Mouse (Mus musculus): ENCODE measurements at regions not wholly inside any gene's neighbourhood (a gene's known extent, or its start where the extent isn't known, plus 50 kb on each side); places are given as distances from the start of the nearest gene placed in this dataset.
"Not testable (repeated sequence)": the region's sequence is repeated elsewhere in the genome, so short reads cannot be mapped to it uniquely, and the experiment has no call there.

DNA sequence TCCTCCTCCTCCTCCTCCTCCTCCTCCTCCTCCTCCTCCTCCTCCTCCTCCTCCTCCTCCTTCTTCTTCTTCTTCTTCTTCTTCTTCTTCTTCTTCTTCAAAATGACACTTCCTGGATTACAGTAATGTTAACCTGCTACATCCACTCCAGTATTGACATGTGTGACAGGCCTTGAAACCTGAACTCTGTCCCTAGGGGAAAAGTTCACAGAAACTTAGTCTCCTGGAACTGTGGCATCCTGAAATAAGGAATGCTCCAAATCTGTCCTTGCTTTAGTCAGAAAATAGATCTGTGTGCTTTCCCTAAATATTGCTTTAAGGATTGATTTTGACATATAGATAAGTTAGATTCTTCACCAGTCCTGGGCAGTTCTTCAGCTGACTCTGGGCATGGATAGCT, 464.8 kb downstream of the Adam6a start:
- DNase-seq (ENCODE audit: low read depth in 2 of 2, low spot score in 2 of 2) = not testable (repeated sequence)

DNA sequence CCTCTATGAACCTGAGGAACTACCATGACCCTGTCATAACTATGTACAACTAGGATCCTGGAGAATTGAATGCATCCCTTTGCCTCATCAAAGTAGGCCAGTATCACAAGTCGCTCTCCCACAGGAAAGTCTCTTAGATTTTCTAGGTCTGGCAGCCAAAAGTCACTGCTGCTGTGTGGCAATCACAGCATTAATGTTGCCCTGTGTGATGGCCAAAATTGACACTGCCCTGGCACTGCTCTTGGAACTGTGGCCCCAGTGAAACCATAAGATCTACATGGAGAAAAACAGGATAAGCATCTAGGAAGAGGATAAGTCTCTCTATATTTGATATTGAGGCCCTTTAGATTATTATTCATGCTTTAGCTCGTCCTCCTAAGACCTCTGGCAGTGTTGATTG, 465.7 kb downstream of the Adam6a start:
- no peak for DNase-seq (ENCODE audit: low read depth in 2 of 2, low spot score in 2 of 2)

DNA sequence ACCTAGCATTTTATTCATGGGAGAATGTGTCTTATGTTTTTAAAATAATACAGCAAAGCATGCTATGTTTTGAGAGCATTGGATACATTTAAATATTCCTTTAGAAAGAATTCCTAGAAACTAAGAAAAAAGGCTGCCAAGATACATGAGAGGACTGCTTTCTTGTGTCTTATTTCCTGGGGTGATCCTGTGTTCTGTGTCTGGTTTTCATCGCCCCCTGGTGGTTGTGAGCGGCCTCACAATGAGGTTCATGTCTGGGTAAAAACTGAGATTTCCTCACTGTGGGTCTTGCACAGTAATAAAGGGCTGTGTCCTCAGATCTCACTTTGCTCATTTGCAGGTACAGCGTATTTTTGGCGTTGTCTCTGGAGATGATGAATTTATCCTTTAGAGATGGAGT, 469.2 kb downstream of the Adam6a start:
- DNase-seq (ENCODE audit: low read depth in 2 of 2, low spot score in 2 of 2) = peak; percentile 82 to 96

DNA sequence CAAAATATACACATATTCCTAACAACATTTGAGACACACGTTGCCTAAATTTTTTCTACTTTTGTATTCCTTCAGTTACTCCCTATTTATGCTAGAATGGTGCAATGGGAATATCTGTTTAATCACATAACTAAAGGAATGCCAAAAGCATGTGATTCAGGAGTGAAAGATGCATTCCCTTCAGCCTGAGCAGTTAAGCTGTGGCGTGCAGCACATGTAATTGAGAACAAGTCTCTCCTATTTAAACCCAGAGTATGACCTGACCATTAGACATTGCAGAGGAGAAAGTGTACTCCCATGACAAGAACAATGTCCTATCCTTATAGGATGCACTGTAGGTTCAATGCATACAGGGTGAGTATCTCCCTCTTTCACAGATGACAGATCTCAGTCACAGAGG, 493.3 kb downstream of the Adam6a start:
- DNase-seq (ENCODE audit: low read depth in 2 of 2, low spot score in 2 of 2) = not testable (repeated sequence)

DNA sequence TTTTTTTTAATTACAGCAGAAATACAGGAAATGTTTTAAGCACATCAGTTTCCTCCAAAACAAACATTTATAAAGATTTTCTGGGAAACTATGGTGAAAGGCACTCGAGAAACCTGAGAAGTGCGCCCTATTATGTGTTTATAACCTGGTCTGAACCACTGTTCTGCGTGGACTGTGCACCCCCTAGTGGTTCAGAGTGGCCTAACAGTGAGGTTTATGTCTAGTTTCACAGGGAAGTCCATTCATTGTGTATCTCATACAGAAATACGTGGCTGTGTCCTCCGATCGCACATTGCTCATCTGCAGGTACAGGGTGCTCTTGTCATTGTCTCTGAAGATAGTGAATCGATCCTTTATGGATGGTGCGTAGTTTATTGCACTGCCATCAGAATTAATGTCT, 504.3 kb downstream of the Adam6a start:
- peak; percentile 32 to 64 for DNase-seq (ENCODE audit: low read depth in 2 of 2, low spot score in 2 of 2)

DNA sequence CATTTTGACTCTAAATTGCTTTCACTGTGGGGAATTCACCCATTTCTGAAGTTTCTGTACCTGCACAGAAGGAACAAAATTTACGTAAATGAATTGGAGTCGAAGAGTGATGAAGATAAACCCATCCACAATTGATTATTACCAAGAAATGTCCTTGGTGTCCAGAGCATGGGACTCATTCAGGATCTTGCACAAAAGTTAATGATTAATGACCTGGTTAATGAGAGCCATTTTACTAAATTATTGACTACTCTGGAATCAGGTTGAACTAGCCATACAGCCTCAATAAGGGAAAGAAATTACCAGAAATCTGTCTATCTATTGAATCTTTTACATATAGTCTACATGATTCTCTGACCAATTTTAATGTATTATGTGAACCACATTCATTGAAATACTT, 509.6 kb downstream of the Adam6a start:
- DNase-seq (ENCODE audit: low read depth in 2 of 2, low spot score in 2 of 2) = no peak

DNA sequence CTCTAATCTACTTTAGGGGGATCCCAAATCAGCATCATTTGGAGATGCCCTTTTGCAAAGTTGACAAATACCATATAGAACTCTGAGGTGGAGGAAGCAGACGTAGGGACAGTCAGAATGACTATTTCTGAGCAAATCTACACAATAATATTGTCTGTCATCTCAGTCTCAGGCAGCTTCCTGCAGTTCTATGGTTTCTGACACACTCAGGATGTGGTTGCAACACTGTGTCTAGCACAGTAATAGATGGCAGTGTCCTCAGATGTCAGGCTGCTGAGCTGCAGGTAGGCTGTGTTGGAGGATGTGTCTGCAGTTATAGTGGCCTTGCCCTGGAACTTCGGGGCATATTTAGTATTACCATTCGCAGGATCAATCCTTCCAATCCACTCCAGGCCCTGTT, 515.9 kb downstream of the Adam6a start:
- peak; percentile 55 to 58 for DNase-seq (ENCODE audit: low read depth in 2 of 2, low spot score in 2 of 2)

DNA sequence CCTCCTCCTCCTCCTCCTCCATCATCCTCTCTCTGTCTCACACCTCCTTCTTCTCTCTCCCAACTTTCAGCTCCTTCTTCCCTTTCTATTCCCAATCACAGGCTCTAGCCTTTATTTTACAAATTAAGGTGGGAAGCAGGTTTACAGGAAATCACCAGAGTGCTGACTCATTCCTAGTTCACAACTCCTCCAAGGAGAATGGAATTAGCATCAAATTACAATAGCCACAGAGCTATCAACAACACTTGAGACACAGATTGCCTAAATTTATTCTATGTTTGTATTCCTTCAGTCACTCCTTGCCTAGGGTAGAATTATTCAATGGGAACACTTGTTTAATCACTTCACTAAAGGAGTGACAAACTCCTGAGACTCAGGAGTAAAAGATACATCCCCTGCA, 523.5 kb downstream of the Adam6a start:
- DNase-seq (ENCODE audit: low read depth in 2 of 2, low spot score in 2 of 2) = no peak

DNA sequence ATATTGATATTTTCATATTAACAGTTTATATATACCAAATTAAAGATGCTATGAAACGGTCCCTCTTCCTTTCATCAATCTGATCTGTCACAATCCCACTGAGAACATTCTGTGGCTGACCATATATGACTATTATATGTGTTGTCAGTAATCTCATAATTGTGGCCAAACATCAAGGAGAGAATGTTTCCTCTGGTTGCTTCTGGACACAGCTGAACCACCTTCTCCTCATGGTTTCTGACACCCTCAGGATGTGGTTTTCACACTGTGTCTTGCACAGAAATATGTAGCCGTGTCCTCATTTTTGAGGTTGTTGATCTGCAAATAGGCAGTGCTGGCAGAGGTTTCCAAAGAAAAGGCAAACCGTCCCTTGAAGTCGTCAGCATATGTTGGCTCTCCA, 565.0 kb downstream of the Adam6a start:
- DNase-seq (ENCODE audit: low read depth in 2 of 2, low spot score in 2 of 2) = peak; percentile 27

DNA sequence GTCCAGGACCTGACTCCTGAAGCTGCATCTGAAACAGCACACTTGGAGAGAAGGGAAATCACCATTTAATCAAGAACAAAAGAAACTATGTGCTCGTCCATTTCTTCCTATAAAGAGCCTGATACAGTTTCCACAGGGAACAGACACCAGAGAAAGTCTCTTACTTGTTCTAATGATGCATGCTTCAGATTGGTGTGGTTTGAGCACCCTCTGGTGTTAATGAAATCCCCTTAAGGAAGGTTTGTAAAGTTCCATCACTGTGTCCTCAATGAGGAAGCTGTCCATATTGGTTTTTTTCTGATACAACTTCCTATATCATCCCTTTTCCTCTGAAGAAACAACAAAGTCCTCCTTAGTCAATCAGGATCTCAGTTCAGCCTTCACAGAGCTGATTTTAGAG, 591.2 kb downstream of the Adam6a start:
- no peak for DNase-seq (ENCODE audit: low read depth in 2 of 2, low spot score in 2 of 2)

DNA sequence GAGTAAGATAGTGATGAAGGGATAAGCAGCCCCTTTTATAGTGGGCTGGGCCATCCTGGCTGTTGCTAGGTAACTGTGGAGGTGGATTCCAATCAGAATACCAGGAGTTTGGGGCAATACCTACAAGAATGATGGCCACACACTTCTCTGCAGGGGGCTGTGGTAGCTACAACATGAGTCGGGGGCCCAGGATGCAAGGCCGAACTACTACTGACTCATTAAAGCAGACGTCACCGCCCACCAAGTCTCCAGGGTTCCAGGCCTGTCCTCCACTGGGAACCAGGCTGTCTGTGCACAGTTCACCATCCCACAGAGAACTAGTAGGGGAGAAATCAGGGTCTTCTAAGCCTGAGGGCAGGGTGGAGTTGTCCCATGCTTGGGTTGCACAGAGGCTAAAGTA, 605.1 kb downstream of the Adam6a start:
- no peak for DNase-seq (ENCODE audit: low read depth in 2 of 2, low spot score in 2 of 2)

DNA sequence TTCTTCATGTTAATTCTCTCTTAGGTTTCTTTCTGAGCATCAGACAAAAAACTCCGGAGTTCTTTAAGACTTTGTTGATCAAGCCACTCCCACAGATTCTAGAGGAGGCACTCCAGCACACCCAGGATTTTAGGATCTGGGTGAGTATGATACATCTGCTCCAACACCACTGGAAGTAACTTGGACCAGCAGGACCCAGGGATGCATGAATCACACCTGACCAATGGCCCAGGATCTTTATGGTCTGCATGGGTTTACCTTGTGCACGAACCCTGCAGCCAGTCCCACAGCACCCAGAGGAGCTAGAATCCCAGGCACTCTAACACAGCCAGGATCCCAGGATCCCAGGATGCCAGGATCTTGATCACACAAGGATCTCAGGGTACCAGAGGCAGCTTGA, 628.6 kb downstream of the Adam6a start:
- DNase-seq (ENCODE audit: low read depth in 2 of 2, low spot score in 2 of 2) = no peak

DNA sequence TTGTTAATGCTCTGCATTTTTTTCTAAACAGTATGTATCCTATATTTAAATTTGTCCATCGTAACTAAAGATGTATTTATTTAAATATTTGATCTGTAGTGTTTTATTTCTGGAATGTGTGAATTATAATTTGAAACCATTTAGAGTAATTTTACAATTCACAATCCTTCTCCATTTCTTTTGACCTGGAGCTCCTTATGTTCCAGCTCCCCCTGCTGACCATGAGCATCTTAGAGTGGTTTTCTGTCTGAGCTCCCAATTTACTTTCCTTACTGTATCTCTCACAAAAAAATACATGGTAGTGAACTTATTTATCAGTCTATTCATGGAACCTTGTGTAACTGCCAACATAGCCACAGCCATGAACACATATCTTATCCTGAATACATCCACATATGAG, 655.8 kb downstream of the Adam6a start:
- DNase-seq (ENCODE audit: low read depth in 2 of 2, low spot score in 2 of 2) = peak in 1 of 2 experiments; percentile 4

DNA sequence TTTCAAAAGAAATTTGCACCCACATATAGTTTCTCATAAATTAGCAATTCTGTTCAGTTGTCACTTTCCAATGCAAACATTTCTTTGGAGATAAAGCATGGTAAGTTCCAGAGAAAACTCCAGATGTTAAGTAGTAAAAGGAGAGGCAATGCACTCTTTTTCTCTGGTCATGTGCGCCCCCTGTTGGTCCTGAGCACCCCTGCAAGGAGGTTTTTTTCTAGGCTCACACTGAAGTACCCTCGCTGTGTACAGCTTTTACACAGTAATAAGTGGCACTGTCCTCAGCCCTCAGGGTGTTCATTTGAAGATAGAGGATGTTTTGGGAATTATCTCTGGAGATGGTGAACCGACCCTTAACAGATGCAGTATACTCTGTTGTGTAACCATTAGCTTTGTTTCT, 678.8 kb downstream of the Adam6a start:
- DNase-seq (ENCODE audit: low read depth in 2 of 2, low spot score in 2 of 2) = peak in 1 of 2 experiments; percentile 24
